7 mouse cellular contexts compared by ENCODE assay signal in genomic region chr5:137293839-137294743, GRCm38 (mm10). TPM values are rescaled to one million over a fixed set of nuclear protein-coding genes. Genes with fewer than 3 reads are reported as not detected.
A peak's percentile ranks its signal among the peaks of the same experiment; 100 is the strongest.
DNase-seq lines count a peak whose midpoint lies in the region; ATAC-seq and TF ChIP-seq lines count a peak whose summit lies in the region.

Gene Ufsp1, plus strand, starts transcription at chr5:137294629.

- H3K27me3 ChIP-seq in embryonic facial prominence, embryonic 10.5 days (replicated peaks; ENCODE audit: low read depth, poor library complexity, severe bottlenecking): peaks cover 43% of the 10 kb centered on the region
- peaks cover 5% of the 10 kb centered on the region for H3K27me3 ChIP-seq in intestine, postnatal 0 days (replicated peaks; ENCODE audit: control insufficient read depth, insufficient read depth, low read length)
- H3K27me3 ChIP-seq in midbrain, embryonic 12.5 days: peaks cover 38% of the 10 kb centered on the region
- 0 out of 2 replicates have a peak, but pooled peaks cover under 1% of the 10 kb centered on the region for H3K27me3 ChIP-seq in small intestine, adult 2 months (ENCODE audit: control insufficient read depth, insufficient read depth, low read length)

- H3K9me3 ChIP-seq in embryonic facial prominence, embryonic 10.5 days: no peaks in the 10 kb centered on the region
- H3K9me3 ChIP-seq in intestine, postnatal 0 days (ENCODE audit: control insufficient read depth): no peaks in the 10 kb centered on the region
- H3K9me3 ChIP-seq in midbrain, embryonic 12.5 days: no peaks in the 10 kb centered on the region

- peak within 1 kb of the TSS; percentile 98 for H3K4me2 ChIP-seq in intestine, postnatal 0 days (replicated peaks; ENCODE audit: low read depth)
- H3K4me2 ChIP-seq in midbrain, embryonic 12.5 days (replicated peaks): peak within 1 kb of the TSS; percentile 100

- peak; percentile 98 for DNase-seq in adrenal gland, postnatal 10 days
- DNase-seq in embryonic facial prominence, embryonic 10.5 days (ENCODE audit: low spot score): peak; percentile 97
- peak; percentile 69 for DNase-seq in gonadal fat pad, adult 2 months (ENCODE audit: low read depth)
- DNase-seq in left cerebral cortex, postnatal 4 days: peak; percentile 97

- H3K9ac ChIP-seq in intestine, postnatal 0 days (ENCODE audit: low read depth, low read length): peak within 1 kb of the TSS; percentile 70
- H3K9ac ChIP-seq in midbrain, embryonic 12.5 days (replicated peaks): peak within 1 kb of the TSS; percentile 87

- TF ChIP-seq POLR2A in small intestine, adult 2 months (IDR thresholded peaks at IDR 0.05; ENCODE audit: low read depth, low read length): peak; percentile 33

- peak within 1 kb of the TSS; percentile 64 for H3K4me3 ChIP-seq in embryonic facial prominence, embryonic 10.5 days
- H3K4me3 ChIP-seq in intestine, postnatal 0 days (ENCODE audit: low read depth, low read length): peak within 1 kb of the TSS; percentile 50
- H3K4me3 ChIP-seq in midbrain, embryonic 12.5 days: peak within 1 kb of the TSS; percentile 59
- peak within 1 kb of the TSS; percentile 84 for H3K4me3 ChIP-seq in small intestine, adult 2 months (ENCODE audit: low read depth, low read length)

- intact Hi-C loops in left cerebral cortex, postnatal 4 days (cut with DNase I): no loop called here

- H3K4me1 ChIP-seq in embryonic facial prominence, embryonic 10.5 days: peaks cover 39% of the 10 kb centered on the region
- H3K4me1 ChIP-seq in intestine, postnatal 0 days (replicated peaks; ENCODE audit: control insufficient read depth, insufficient read depth, low read length): peaks cover 2% of the 10 kb centered on the region; the same call in 1 of the 2 replicates
- H3K4me1 ChIP-seq in midbrain, embryonic 12.5 days: peaks cover 32% of the 10 kb centered on the region
- H3K4me1 ChIP-seq in small intestine, adult 2 months (ENCODE audit: control insufficient read depth, insufficient read depth, insufficient read length, low read length): peaks cover 26% of the 10 kb centered on the region

- peak; percentile 87 for ATAC-seq in intestine, postnatal 0 days
- ATAC-seq in midbrain, embryonic 12.5 days (ENCODE audit: low FRiP score, low read depth): peak; percentile 94

- TF ChIP-seq CTCF in intestine, postnatal 0 days (IDR thresholded peaks at IDR 0.05; ENCODE audit: low read depth): peak; percentile 25; the same call in 1 of the 2 replicates
- TF ChIP-seq CTCF in small intestine, adult 2 months (IDR thresholded peaks at IDR 0.05; ENCODE audit: extremely low read depth, insufficient read length, insufficient replicate concordance, low read depth, low read length): no peak

- peaks cover 45% of the 10 kb centered on the region for H3K36me3 ChIP-seq in embryonic facial prominence, embryonic 10.5 days (replicated peaks)
- H3K36me3 ChIP-seq in intestine, postnatal 0 days (ENCODE audit: control insufficient read depth, insufficient read depth): peaks cover 40% of the 10 kb centered on the region
- H3K36me3 ChIP-seq in midbrain, embryonic 12.5 days: peaks cover 42% of the 10 kb centered on the region
- peaks cover 39% of the 10 kb centered on the region for H3K36me3 ChIP-seq in small intestine, adult 2 months (ENCODE audit: control insufficient read depth, insufficient read depth, low read length)

- under 1% methylated on average over 52 of the region's 52 CpGs for WGBS in embryonic facial prominence, embryonic 10.5 days
- WGBS in intestine, postnatal 0 days: under 1% methylated on average over 52 of the region's 52 CpGs
- WGBS in midbrain, embryonic 12.5 days: under 1% methylated on average over 52 of the region's 52 CpGs
- under 1% methylated on average over 52 of the region's 52 CpGs for WGBS in small intestine, adult 2 months

- peak within 1 kb of the TSS; percentile 85 for H3K27ac ChIP-seq in embryonic facial prominence, embryonic 10.5 days (replicated peaks)
- peak within 1 kb of the TSS; percentile 93 for H3K27ac ChIP-seq in intestine, postnatal 0 days (ENCODE audit: low read depth, low read length)
- H3K27ac ChIP-seq in midbrain, embryonic 12.5 days (replicated peaks): peak within 1 kb of the TSS; percentile 86
- peak within 1 kb of the TSS; percentile 94 for H3K27ac ChIP-seq in small intestine, adult 2 months (ENCODE audit: insufficient read depth, low read depth, low read length)

RNA-seq across cellular contexts. Expression of gene Ufsp1, which starts in this region (rescaled TPM):
- 10 to 100 TPM in 1 of 2 experiments, 1 to 10 TPM in 1; 7.6 to 11.5 TPM for total RNA-seq in adrenal gland, postnatal 10 days (2021)
- 7.8 and 8.3 TPM in 2 replicates for polyA plus RNA-seq in embryonic facial prominence, embryonic 10.5 days (2016; fragmentation: Nextera tagmentation; extraction: Ambion mirVana)
- polyA plus RNA-seq in gonadal fat pad, adult 2 months (2012; rRNA removed): 12.7 and 18.3 TPM in 2 replicates
- polyA plus RNA-seq in intestine, postnatal 0 days (2015; fragmentation: Nextera tagmentation; extraction: Ambion mirVana): 10.4 and 11.0 TPM in 2 replicates
- 10 to 100 TPM; 17.3 to 21.8 TPM for total RNA-seq in left cerebral cortex, postnatal 4 days (2021)
- 7.9 and 8.0 TPM in 2 replicates for polyA plus RNA-seq in midbrain, embryonic 12.5 days (2016; fragmentation: Nextera tagmentation; extraction: Ambion mirVana)
- 7.0 and 10.9 TPM in 2 replicates for polyA plus RNA-seq in small intestine, adult 2 months (2012; rRNA removed)

Comparison
In these comparisons a context has a peak if more than half of its experiments do, and no peak if none do; other contexts are left out.
1. Peak in every context shown above with its lines: DNase-seq, ATAC-seq, H3K4me3 ChIP-seq and H3K27ac ChIP-seq.